Mouse (Mus musculus) CD4-positive, CD25-positive, alpha-beta regulatory T cell, adult 2 months (primary cell): ENCODE measurements around the gene Kctd19.

Source experiments
- DNase-seq: peaks from one replicate; pipeline ENCODE4 v3.0.0-alpha.2; 2012; ENCODE audit warnings: low read depth, low spot score

The Kctd19 gene

DNA sequence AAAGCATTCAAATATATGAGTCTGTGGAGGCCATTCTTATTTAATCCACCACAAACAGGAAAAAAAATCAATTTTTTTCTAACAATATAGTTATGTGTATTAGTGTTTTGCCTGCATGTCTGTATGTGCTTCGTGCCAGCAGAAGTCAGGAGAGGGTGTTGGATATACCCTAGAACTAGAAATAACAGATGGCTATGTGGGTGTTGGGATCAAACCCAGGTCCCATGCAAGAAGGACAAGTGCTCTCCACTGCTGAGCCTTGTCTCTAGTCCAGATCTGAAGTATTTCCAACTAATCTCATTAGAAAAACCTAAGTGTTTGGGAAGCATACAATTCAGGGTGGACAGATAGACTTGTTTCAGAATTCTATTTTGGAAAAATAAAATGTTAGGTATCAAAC is 8.7 kb upstream of the Kctd19 start:
- no peak for DNase-seq

DNA sequence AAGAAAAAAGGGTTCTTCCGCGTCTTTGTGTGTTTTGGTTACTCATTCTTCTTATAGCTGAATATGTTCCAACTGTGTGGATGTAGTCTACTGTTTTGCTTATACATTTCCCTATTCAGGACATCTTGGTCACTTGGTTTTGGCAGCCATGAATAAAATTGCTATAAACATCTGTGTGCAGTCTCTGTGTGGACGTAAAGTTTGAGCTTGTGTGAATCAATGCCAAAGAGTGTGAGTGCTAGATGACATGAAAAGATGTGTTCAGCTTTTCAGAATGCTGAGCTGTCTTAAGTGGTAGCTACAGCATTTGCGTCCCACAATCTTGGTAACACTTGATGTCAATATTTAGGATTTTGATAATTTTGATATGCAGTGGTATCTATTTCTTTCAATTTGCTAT is 6.5 kb upstream of the Kctd19 start:
- no peak for DNase-seq

DNA sequence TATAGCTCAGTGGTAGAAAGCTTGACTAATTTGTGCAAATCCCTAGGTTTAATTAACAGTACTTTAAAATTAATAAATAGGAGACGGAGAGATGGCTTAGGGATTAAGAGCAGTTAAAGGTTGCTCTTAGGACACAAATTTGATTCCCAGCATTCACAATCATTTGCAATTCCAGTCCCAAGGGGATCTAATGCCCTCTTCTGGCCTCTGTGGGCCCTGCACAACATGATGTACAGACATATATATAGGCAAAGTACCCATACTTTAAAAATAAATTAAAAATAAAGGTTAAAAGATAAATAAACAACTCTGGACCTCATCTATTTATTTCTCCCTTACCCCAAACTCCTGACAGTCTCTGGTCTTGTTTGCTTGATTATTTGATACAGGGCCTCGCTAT is 5.7 kb upstream of the Kctd19 start:
- no peak for DNase-seq

DNA sequence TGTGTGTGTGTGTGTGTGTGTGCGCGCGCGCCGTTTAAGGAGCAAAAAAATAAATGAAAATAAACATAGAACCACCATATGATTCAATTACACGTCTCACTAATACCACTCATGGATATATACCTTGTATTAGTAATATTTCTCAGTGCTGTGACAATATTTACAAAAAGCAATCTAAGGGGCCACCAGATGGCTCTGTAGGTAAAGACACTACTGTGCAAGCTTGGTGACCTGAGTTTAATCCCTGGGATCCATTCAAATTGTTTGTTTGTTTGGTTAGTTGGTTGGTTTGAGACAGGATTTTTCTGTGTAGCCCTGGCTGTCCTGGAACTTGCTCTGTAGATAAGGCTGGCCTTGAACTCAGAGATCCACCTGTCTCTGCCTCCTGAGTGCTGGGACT is 3.4 kb downstream of the Kctd19 start:
- no peak for DNase-seq

DNA sequence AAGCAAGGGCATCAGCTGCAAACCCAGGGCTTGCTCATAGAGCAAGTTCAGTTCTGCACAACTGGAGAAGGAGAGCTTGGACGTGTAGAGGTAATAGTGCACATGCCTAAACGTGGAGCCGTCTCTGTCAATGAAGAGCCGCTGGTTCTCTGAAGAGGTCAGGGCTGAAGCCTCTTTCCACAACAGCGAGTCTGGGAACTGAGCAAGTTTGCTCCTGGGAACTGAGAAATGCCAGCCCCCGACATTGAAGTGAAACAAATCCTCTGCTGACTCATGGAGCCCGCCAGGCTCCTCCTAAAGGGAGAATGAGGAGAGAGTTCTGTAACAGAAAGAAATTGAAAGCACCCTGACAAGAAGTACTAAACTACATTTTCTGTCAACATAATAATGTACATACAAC is 5.0 kb downstream of the Kctd19 start:
- no peak for DNase-seq

DNA sequence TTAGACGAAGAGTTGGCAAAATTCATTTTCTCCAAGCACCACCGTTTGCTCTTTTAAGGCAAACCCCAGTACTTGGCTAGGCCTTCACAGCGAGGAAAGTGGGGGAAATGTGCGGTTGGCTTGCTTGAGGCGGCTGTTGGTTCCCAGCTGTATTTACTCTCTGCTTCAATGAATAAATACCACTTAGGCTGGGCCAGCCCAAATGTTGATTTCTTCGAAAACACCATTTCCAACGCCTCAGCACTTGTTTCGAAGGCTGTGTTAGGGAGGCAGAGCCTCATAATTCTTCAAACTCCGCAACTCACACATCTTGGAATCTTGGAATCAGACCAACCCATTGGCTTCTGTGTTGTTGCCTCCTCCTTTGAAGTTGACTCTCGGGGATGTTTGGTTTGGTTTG is 6.9 kb downstream of the Kctd19 start:
- DNase-seq: no peak

DNA sequence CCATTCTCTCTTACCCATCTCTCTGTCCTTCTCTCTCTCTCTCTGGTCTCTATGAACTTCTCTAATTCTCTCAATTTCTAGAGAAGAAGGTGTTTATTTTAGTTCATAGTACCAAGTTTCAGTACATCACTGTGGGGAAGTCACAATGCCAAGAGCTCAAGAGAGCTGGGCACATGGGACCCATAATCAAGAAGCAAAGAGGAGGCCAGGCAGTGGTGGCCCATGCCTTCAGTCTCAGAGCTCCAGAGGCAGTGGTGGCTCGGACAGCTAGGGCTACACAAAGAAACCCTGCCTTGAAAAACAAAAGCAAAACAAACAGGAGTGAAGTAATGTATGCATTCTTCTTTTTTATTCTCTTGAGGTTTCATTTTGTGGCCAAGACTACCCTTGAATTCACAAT is 8.8 kb downstream of the Kctd19 start:
- DNase-seq: no peak

DNA sequence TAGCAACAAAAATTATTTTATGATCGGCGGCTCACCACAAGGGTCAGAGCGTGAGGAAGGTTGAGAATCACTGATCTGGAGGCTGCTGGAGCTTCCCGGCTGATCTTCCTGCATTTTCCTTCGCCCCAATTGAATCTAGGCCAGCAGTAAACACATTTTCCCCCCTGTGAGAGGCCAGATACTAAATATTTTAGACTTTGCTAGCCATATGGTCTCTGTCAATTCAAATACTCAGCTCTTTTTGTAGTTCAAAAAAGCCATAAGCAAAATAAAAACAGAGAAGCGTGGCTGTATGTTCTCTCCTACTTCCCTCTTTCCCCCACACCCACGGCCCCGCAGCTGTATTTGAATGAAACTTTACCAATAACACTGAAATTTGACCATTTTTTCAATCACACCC is 9.8 kb downstream of the Kctd19 start:
- DNase-seq: no peak

DNA sequence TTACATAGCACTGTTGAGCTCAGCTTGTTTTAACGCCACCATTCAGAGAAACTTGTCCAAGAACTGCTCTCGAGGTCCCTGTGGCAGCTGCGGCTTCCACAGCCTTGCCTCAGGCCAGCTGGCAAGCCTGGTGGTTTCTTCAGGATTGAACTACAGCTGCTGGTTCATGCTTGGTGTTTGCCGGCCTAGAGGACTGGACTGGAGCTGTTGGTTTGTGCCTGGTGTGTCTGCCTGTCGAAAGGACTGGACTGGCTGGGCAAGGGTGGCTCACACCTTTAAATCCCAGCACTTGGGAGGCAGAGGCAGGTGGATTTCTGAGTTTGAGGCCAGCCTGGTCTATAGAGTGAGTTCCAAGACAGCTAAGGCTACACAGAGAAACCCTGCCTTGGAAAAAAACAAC is 13.3 kb downstream of the Kctd19 start:
- no peak for DNase-seq

DNA sequence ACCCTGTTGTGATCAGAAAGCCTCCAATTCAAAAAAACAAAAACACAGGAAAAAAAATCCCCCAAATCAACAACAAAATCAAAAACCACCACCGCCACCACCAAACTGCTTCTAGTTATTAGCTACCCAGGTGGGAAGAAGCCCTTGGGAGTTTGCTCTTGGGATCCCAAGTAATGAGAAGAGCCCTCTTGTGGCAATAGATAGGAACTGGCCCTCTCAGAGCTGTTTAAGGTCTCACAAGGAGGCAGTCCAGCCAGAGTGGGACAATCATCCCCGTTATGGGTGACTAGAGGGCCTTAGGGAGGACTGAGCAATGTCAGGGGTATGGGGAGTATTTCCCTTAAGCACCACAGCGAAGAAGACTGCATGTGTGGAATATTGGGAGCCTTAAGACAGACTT is 15.6 kb downstream of the Kctd19 start:
- peak; percentile 43 for DNase-seq

DNA sequence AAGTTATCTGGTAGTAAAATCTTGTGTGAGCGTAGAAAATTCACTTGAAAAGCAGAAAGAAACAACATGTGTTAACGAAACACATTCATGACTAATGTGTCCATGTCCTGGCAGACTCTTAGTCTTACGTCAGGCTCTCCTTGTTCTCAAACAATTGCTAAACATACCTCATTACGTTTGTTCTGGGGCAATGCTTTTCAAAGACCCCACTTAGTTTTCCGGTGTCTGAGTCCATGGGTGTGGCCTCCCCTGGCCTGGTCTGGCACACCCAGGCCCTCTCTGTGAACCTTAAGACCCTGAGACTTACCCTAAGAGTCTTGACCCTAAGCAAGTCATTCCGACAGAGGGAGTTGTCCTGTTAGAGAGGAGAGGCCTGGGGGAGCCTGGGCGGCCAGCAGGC is 19.4 kb downstream of the Kctd19 start:
- DNase-seq: no peak

DNA sequence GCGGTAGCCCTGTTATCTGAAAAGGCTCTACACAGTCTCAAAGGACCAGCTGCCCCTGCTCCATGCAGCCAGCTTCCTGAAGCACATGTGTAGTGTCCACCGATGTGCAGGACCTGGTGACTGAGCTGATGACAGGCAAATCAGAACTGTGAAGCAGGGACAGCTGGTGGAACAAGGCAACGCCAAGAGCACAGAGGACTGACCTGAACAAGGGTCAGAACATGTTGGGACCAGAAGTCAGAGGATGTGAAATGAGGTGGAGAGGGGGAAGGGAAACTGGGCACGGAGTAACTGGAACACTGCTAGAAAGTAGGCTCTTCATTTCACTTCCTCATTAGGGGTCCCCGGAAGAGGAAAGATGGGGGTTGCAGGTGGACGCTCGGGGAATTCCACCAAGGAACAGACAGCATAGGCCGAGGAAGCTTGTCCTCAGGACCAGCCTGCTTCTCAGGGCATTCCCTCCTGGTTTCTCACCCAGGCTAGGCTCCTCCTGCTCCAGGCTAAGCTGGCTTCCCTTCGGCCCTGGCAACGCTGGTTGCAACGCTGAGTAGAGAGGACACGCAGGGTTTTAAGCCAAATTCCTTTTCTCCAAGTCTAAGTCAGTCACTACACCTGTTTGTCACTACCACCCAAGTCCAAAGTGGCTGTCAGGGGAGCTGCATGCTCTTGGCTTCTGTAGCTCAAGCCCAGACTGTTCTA is 20.1 kb downstream of the Kctd19 start:
- no peak for DNase-seq

DNA sequence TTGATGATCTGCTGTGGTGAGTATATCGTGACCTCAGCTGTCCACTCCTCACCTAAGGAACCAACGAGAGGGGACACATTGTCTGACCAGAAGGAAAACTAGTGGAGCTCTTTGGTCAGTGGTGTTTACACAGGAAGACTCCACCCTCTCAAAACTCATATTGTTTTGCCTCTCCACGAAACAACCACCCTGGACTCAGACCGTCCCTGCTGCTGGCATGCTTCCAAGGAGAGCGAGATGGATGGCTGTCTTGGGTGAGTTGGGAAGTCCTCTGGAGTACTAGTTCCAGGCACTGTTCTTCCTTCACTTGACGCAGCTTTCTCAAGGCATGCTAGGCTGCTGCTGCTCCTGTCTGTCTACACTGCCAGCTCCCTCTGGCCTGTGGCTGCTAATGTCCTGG is 24.2 kb downstream of the Kctd19 start:
- no peak for DNase-seq

DNA sequence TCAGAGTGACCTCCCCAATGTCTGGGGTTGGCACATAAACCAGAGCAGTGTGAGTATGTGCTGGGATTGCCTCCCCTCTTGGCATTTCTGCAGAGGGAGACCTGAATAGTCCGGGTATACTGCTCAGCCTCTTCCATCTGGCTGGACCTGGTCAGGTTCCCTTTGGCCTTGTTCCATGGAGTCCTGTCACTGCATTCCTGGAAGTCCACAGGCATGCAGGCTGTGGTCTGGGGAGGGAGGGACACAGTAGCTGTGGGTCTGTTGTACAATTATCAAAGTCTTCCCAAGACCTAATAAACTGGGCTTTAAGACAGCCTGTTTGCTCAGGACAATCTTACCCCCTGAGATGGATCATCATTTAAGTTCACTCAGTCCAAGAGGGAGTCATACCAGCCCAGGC is 26.2 kb downstream of the Kctd19 start:
- no peak for DNase-seq

DNA sequence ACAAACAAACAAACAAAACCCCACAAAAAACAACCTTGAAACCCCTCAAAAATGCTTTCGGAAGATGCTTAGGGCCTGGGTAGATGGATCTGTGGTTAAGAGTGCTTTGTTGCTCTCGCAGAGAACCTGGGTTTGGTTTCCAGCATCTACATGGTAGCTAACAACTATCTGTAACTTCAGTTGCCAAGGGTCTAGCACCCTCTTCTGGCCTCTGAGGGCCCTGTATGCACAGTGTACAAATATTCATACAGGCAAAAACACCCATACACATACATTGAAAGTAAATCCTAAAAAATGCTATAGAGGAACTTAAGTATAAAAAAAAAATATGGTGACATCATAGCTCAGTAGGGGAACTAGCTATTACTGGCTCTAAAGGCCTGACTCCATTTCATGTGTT is 29.2 kb downstream of the Kctd19 start:
- DNase-seq: no peak

DNA sequence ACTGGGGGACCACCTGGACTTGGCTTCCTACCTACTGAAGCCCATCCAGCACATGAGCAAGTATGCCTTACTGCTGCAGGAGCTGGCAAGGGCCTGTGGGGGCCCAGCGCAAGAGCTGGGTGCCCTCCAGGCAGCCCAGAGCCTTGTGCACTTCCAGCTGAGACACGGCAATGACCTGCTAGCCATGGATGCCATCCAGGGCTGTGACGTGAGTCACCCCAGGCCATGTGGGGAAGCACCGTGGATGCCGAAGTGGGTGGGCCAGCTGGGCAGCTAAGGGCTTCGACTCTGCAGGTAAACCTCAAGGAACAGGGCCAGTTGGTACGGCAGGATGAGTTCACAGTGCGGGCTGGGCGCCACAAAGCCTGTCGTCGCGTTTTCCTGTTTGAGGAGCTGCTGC is 33.0 kb downstream of the Kctd19 start:
- DNase-seq: no peak

DNA sequence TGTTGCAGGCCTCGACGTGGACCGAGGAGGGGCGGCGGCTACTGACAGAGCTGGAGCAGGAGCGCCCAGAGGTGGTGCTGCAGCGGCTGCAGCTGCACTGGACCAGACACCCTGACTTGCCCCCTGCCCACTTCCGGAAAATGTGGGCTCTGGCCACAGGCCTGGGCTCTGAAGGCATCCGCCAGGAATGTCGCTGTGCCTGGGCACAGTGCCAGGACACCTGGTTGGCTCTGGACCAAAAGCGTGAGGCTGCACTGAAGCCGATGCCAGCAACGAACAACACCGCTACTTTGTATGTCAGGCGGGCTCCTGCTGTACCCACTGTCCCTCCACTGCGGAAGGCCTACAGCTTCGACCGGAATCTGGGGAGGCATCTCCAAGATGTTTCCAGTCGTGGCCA is 34.6 kb downstream of the Kctd19 start:
- no peak for DNase-seq

DNA sequence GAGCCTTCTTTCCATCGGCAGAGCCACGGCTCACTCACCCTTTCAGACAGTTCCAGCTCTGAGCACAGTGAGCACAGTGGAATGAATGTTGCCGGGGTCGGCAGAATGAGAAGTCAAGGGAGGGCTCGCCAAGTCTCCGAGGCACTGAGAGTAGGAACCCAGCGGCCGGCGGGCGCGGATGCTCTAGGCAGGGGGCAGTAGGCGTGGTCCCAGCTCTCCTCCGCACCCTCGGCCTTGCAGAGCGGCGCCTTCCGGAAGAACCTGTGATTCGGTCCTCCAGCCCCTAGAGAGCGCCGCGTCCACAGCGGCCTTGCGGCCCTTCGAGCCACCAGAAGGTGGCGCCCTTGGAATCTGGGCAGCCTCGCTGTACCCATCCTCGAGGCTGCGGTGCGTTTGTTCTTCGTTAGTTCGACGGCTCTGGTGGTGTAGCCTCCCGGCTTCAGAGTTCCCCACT is 38.8 kb downstream of the Kctd19 start:
- peak; percentile 39 for DNase-seq

DNA sequence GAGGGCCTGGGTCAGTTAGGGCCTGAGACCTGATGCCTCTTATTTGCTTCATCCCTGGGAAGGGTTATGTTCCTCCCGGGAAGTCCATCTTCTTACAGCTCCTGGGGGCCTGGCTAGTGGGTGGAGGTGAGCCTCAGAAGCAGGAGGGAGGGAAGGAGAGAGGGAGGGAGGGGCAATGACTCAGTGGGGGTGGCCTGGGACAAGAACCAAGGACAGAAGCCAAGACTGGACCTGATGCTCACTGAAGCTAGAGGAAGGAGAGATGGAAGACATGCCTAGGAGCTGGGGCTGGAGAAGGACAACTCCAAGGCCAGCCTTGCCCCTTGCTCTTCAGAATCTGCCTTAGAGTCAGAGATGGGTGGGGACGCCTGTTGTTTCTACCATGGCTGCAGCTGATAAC is 40.3 kb downstream of the Kctd19 start, which contains the start of gene Plekhg4:
Plekhg4 (plus strand) TSS at position 243 of the 400 bp plus-strand sequence.
- no peak for DNase-seq

DNA sequence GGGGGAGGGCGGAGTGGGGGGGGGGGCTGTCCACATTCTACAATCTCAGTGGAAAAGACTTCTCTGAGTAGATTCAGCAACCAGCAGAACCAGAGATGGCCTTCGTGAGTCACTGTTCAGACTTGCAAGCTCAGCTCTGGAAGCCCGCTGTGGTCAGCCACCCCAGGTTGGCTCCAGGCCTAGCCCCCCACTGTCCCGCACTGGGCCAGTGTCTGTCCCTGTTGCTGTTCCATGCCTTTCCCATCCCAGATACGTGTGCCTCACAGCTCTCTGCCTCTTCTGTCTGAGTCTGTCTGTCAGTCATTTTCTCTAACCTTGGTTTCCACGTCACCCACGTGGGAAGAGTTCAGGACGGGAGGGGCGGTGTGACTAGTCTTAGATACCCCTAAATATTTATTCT is 40.8 kb downstream of the Kctd19 start:
- no peak for DNase-seq

DNA sequence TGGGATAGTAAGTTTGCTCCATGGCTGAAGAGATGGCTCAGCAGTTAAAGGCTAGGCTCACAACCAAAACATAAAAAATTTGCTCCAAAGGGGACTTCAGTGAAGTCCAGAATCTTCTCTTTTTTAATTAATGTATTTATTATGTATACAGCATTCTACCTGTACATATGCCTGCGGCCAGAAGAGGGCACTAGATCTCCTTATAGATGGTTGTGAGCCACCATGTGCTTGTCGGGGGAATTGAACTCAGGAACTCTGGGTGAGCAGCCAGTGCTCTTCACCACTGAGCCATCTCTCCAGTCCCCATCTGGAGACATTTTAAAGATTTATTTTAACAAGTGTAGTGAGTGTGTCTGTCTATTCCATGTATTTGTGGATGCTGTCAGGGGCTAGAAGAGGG is 46.2 kb downstream of the Kctd19 start:
- peak; percentile 43 for DNase-seq

DNA sequence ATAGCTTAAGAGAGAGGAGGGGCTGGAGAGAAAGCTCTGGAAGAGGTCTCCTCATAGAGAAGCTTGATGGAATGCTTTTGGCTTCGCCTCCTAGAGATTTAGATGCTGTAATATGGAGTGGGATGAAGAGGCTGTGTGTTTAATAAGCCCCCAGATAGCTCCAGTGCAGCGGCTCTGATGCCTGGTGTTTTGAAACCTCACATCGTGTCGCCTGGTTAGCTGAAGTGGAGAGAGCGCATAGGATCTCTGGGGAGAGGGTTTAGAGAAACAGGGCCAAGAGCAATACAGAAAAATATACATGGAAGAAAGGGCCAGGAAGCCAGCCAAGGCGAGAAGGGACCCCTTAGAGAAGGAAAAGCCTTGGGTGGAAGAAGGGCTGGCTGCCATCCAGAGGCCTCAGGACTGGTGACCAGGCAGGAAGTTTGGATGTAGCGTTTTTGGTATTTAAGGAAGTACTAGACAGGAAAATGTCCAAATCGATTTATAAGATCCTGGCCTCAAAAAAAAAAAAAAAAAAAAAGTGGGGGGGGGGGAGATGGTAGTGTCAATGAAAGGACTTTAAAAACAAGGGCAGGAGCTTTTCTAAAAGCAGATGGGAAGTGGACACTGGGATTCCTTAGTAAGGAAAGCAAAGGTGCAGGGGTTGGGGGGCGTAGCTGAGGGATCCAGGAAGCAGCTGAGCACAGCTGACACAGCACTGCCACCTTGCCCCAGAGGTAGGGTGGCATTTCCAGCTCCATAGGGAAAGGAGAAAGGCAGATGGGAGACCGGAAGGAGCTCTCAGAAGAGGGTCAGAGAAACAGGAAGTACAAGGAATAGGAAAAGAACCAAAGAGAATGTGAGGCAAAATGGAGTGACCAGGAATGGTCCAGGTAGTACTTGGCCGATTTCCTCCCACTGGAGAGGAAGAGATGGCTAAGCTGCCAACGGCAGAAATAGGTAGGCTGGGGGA is 51.3 kb downstream of the Kctd19 start:
- DNase-seq: no peak

DNA sequence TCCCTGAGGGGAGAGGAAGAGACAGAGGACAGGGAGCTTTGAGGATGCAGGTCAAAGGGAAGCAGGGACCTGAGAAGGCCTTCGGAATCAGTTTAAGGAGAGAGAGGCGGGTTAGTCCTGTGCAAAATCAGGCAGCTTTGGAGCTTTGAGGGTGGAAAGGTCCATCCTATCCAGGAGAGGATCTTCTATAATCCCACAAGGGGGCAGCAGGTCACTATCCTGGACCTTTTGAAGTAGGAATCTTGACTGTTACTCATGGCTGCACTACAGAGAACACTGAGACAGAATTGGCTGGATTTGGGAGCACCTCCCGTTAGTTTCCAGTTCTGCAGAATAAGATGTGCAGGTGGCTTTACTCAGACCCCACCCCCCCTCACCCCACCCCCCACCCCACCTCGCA is 53.7 kb downstream of the Kctd19 start:
- DNase-seq: no peak
